Mouse (Mus musculus): ENCODE results near the gene Gm21981.

GRCm38 (mm10) chr17:47671988-47672310 is 22.3 kb downstream of the Gm21981 start:
- no peak for TF ChIP-seq GATA1 (IDR thresholded peaks at IDR 0.05; ENCODE audit: borderline replicate concordance, low read length)
- TF ChIP-seq FLI1 (IDR thresholded peaks at IDR 0.05; ENCODE audit: low read length): no peak
